Mouse (Mus musculus) midbrain, embryonic 11.5 days (tissue): ENCODE measurements at regions not wholly inside any gene's neighbourhood (a gene's known extent, or its start where the extent isn't known, plus 50 kb on each side); places are given as distances from the start of the nearest gene placed in this dataset.

ENCODE experiments used
- ATAC-seq: fragments of 200-750 bp; cut with Nextera tagmentation; 2 replicates; pipeline ENCODE4 v1.8.0; 2017; ENCODE audit warnings: moderate TSS enrichment, moderate library complexity; ENCODE audit not compliant: low FRiP score
- DNase-seq: peaks from one replicate; pipeline ENCODE4 v3.0.0; 2015; ENCODE audit warnings: low spot score; ENCODE audit errors: missing footprints
- H3K27ac ChIP-seq: fragments of 300-500 bp; sonication (generic); 2 replicates; pipeline ENCODE4 v1.5.1; 2014; ENCODE audit warnings: low read depth, low read length
- H3K27me3 ChIP-seq: fragments of 300-500 bp; sonication (generic); 2 replicates; pipeline ENCODE4 v1.6.1; 2014; ENCODE audit warnings: mild to moderate bottlenecking, low read length, moderate library complexity, mixed read lengths; ENCODE audit not compliant: control insufficient read depth, insufficient read depth
- H3K36me3 ChIP-seq: fragments of 300-500 bp; sonication (generic); 2 replicates; pipeline ENCODE4 v1.6.1; 2014; ENCODE audit warnings: mild to moderate bottlenecking, low read length, moderate library complexity, mixed read lengths; ENCODE audit not compliant: control insufficient read depth, insufficient read depth
- H3K4me1 ChIP-seq: fragments of 300-500 bp; sonication (generic); 2 replicates; pipeline ENCODE4 v1.6.1; 2014; ENCODE audit warnings: low read length; ENCODE audit not compliant: control insufficient read depth, insufficient read depth
- H3K4me2 ChIP-seq: fragments of 300-500 bp; sonication (generic); 2 replicates; pipeline ENCODE4 v1.6.1; 2014; ENCODE audit warnings: mild to moderate bottlenecking, moderate library complexity
- H3K4me3 ChIP-seq: fragments of 300-500 bp; sonication (generic); 2 replicates; pipeline ENCODE4 v1.5.1; 2014; ENCODE audit warnings: low read depth, low read length
- H3K9ac ChIP-seq: fragments of 300-500 bp; sonication (generic); 2 replicates; pipeline ENCODE4 v1.6.1; 2014; ENCODE audit warnings: low read length
- H3K9me3 ChIP-seq: fragments of 300-500 bp; sonication (generic); 2 replicates; pipeline ENCODE4 v1.6.1; 2016; ENCODE audit warnings: low read length; ENCODE audit not compliant: control insufficient read depth
- WGBS: fragments of 180-500 bp; shearing (Covaris S2); extraction: QIAGEN DNeasy Blood & Tissue Kit; methylation state at CpG from one replicate; pipeline ENCODE4 v1.1.7; 2014; 5-methylcytosine and 5-hydroxymethylcytosine counted together

- Histone ChIP-seq H3K9me3 (no peaks in the 10 kb centered on the region), H3K27ac (no peak overlapping the region), H3K9ac (no peak overlapping the region), H3K36me3 (no peaks in the 10 kb centered on the region), H3K27me3 (no peaks in the 10 kb centered on the region), H3K4me1 (no peaks in the 10 kb centered on the region), H3K4me2 (no peak overlapping the region), H3K4me3 (no peak overlapping the region)
- DNase-seq = no peak
- peak; percentile 22; the same call in 1 of the 2 replicates for ATAC-seq
These were observed 75.3 kb downstream of the Gm19965 start for GRCm38 (mm10) chr1:116878081-116878480.

- no peak for DNase-seq
- 78% methylated on average over 4 of the region's 4 CpGs for WGBS
These were observed 93.7 kb downstream of the Gm19965 start for GRCm38 (mm10) chr1:116896496-116896895.

GRCm38 (mm10) chr1:116905171-116905570, 102.4 kb downstream of the Gm19965 start:
- no peak overlapping the region for H3K4me3 ChIP-seq
- no peaks in the 10 kb centered on the region for H3K36me3 ChIP-seq
- no peak for ATAC-seq
- no peaks in the 10 kb centered on the region for H3K9me3 ChIP-seq
- no peak overlapping the region for H3K4me2 ChIP-seq
- H3K27ac ChIP-seq = no peak overlapping the region
- H3K27me3 ChIP-seq = no peaks in the 10 kb centered on the region
- DNase-seq = no peak
- H3K9ac ChIP-seq = no peak overlapping the region
- H3K4me1 ChIP-seq = no peaks in the 10 kb centered on the region
- 80% methylated on average over 1 of the region's 1 CpGs for WGBS

More at GRCm38 (mm10) chr1:116896496-116896895, 93.7 kb downstream of the Gm19965 start:
- H3K9me3 ChIP-seq = no peaks in the 10 kb centered on the region
- H3K4me2 ChIP-seq = no peak overlapping the region
- no peaks in the 10 kb centered on the region for H3K27me3 ChIP-seq
- no peaks in the 10 kb centered on the region for H3K36me3 ChIP-seq
- H3K4me1 ChIP-seq = no peaks in the 10 kb centered on the region
- ATAC-seq = no peak
- no peak overlapping the region for H3K4me3 ChIP-seq
- no peak overlapping the region for H3K27ac ChIP-seq
- H3K9ac ChIP-seq = no peak overlapping the region
